Mouse (Mus musculus) activated CD4-positive, CD25-positive, alpha-beta regulatory T cell, adult 4 months (primary cell): ENCODE data around the gene Myof. TPM values are rescaled to one million over a fixed set of nuclear protein-coding genes. Genes with fewer than 3 reads are reported as not detected.

Experiments used
- ATAC-seq: one replicate; pipeline ENCODE4 v1.8.0; 2017
- polyA plus RNA-seq, 2 experiments: library from polyadenylated mRNA; unstranded; fragments of 100-300 nt; shearing (Covaris generic); gene quantifications; one replicate each; pipeline ENCODE4 v1.2.1; 2017

Gene Myof
- polyA plus RNA-seq, 2 experiments from 2014 or later = 0.19 to 0.27 TPM

- ATAC-seq = no peak
Measured at GRCm38 (mm10) chr19:37937092-37937491, 106.3 kb downstream of the Myof start.

DNA sequence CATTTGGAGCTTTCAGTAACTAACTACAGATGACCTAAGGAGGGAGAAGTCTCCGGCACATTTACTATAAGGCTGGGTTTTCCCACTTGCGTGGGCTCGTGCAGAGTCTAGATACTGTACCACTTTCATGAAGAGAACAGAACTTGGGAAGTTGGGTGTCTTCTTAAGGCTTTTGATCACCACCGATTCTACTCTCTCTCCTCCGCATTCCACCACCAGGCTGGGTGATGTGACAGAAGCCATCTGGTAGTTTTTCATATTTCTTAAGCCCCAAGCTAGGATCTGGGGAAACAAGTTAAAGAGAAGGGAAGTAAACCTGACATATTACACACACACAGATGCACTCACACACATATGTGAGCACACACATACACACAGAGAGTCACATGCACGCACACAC is 108.7 kb downstream of the Myof start:
- no peak for ATAC-seq

- no peak for ATAC-seq
Measured at GRCm38 (mm10) chr19:37932198-37932597, 111.2 kb downstream of the Myof start.

GRCm38 (mm10) chr19:37927911-37928310 is 115.5 kb downstream of the Myof start:
- no peak for ATAC-seq

DNA sequence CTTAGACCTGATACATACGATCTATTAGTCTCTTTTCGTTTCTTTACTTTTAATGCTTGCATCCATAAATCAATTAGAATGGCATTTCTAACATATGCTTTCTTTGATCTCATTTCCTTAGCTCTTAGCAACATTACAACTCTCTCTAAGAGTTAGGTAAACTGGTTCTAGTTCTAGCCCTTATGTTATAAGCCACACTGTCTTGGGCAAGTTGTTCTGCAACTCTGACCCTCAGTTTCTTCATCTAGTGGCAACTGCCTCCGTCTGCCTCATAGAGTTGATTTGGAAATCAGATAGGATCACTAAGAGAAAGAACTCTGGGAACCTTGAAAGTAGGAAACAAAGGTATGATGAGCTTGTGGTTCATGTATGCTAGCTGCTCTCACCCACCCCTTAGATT is 118.1 kb downstream of the Myof start:
- no peak for ATAC-seq

- no peak for ATAC-seq
Measured at GRCm38 (mm10) chr19:37924266-37924665, 119.1 kb downstream of the Myof start.

GRCm38 (mm10) chr19:37921098-37921497 is 122.3 kb downstream of the Myof start:
- no peak for ATAC-seq

DNA sequence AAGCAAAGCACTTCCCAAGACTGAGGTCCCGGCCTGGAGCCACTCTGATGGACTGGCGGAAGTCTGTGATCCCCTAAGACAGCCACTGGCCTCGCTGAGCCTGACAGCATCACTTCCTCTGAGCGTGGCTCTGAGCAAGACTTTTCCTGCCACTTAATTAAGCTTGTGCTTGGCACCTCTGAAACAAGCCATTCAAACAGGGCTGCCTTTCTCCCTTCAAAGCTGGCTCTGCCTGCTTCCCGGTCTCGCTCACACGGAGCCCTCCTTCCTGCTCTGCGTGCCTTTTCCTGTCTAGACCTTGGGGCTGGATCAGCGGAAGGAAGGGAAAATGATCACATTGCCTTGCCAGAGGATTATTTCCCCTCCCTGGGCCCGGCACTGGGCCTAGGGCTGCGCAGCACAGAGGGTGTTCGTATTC is 124.9 kb downstream of the Myof start:
- ATAC-seq = no peak

- ATAC-seq = no peak
Measured at GRCm38 (mm10) chr19:37914261-37914660, 129.1 kb downstream of the Myof start.

GRCm38 (mm10) chr19:37912501-37912900 is 130.9 kb downstream of the Myof start:
- ATAC-seq = no peak

GRCm38 (mm10) chr19:37909830-37910261 is 133.5 kb downstream of the Myof start:
- no peak for ATAC-seq

DNA sequence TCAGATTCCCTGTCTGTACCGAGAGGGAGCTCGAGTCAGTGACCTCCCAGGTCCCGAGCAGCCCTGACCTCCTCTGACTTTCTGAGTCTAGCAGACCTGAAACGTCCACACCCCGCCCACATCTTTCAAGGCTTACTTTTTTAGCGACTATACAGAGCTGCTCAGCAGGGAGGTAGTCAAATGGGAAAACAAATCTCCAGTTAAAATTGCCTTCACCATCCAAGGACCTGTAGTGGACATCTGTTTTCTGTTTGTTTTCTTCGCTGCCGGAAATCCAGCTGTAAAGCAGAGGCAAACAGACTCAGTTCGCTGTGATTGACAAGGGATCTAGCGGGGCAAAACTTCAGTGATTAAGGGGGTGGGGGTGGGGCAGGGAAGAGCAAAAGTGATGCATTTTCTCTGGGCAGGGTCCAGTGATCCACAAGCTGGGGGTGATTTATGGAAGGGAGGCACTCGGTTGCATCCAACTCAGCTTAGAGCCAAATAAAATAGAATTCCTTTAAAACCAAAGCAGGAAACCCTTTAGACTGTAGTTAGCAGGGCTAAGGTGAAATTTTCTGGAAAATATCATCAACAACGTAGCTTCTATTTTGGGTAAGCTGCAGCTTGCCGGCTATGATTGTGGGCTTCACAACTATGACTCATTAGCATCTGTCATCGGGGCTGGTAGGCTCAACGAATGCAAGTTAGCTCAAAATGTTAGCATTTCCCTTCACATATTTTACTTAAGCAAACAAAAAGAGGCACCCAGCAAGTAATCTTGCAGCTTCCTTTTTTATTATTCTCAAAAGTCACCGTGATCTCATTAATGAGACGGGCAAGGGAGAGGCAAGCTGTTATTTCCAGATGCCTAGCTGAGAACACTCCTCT is 135.7 kb downstream of the Myof start:
- no peak for ATAC-seq

GRCm38 (mm10) chr19:37906916-37907315 is 136.5 kb downstream of the Myof start:
- no peak for ATAC-seq

GRCm38 (mm10) chr19:37896081-37896480 is 147.3 kb downstream of the Myof start:
- ATAC-seq = no peak

DNA sequence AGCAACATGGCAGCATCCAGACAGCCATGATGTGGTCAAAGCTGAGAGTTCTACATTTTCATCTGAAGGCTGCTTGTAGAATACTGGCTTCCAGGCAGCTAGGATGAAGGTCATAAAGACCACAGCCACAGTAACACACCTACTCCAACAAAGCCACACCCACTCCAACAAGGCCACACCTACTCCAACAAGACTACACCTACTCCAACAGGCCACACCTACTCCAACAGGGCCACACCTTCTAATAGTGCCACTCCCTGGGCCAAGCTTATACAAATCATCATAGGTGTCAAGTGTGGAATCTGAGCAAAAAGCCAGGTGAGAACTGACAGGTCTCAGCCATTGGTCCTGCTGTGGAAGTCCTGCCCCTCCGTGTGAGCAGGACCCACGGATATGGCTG is 152.4 kb downstream of the Myof start:
- ATAC-seq = no peak

DNA sequence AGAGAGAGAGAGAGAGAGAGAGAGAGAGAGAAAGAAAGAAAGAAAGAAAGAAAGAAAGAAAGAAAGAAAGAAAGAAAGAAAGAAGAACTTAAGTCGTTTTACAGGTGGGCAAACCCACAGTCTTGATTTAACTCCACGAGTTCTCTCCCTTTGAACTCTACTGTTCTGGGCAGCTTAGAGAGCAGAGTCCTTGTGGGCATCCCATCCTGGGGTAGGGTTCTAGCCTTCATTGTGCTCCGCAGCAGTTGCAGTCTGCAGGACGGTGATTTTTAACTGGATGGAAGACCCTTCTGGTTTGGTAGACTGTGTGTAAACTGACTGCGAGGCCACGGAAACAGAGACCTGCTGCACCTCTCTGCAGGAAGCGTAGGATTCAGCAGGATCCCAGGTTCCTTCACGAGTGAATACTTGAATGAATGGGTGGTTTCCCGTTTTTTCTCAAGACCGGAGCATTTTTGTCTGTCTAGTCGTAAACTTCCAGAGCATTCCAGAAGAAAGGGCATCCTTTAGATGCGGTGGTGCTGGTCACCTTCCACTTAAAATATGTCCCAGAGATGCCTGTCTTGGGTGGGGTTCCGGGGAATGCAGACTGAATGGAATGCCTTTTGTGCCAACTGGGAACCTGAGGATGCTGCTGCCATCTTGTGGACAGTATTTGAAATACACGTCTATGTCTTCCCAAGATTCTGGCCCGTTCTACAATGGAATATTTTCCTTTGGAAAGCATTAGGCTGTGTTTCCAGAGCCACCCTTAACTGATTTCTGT is 156.8 kb downstream of the Myof start:
- ATAC-seq = no peak

DNA sequence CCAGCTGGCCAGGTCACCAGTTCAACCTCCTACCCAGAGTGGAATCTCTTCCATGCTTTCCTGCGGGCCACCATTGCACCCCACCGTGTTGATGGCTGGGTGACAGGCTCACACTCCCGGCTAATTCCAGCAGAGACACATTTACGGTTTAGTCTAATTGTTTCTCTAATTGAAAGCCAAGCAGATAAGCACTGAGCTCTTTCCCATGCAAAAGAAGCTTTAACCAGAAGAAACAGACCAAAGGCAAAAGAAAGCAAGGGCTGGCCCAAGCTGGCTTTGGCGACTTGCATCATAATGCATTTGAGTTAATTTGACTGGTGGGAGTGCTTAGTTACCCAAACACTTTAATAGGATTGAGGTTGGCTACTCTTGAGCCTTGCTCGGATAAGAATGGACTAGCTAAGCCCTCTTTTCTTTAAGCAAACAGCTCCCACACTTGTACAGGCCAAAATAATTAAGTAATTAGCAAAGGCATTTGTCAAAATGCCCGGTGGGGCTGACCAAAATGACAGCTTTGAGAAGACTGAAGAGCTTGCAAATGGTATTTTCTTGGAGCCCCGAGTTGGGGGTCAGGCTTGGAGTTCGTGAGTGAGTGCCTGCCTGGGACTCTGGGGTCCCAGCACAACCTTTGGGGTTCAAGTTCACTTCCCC is 161.8 kb downstream of the Myof start:
- no peak for ATAC-seq

DNA sequence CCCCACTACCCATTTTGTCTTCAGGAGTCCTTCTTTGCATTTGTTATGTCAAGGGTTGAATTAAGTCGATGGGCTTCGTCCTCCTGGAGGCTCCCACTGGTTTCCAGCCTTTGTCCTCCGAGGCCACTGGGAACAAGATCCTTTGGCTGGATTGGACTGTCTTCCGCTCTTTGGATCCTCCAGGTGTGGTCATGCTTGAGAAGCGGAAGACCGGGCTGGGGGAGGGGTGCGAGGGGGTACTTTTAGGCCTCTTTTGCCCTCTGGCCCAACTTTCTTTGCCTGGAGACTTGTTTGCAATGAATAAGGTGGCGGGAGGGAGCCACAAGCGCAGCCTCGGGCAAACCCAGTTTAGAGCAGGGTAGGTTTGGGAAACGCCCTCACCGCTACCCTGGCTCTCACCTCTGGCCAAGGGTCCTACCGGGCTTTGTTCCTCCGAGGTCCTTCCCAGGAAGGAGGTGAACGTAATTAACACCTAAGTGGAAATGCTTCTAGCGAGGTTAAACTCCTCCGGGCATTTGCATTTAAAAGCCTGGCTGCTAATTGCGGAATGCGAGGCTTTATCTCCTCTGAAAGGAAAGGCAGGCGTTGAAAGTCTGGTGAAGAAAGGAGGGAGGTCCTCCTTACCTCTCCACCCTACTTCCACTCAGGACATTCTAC is 165.7 kb downstream of the Myof start:
- ATAC-seq = no peak

DNA sequence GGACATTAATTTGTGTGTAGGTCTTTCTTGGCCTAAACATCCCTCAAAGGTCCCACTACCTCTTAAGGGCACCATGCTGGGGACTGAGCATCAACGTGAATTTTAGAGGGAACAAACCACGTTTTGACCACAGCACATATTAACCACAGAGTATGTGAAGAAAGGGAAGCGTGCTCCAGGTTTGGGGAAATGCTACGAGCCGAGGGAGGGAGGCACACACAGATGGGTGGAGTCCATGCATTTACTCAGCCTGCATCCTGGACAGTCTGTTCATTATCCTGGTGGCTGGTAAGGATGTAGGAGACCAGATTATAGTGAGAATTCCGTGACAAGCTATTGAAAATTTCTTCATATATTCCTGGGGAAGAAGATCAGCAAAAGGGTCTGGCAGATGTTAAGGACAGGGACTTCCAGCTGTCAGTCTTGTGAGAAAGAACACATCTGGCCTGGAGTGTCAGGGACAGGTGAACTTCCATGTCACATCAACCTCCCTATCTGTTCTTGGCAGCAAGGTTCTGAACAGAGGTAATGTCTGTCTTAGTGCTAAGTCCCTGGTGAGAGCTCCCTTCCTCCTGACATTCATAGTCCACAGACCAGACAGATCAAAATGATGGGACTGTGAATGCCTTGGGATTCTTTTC is 166.7 kb downstream of the Myof start:
- ATAC-seq = no peak

GRCm38 (mm10) chr19:37873499-37873898 is 169.9 kb downstream of the Myof start:
- ATAC-seq = no peak

- ATAC-seq = no peak
Measured at GRCm38 (mm10) chr19:37867592-37867991, 175.8 kb downstream of the Myof start.

- no peak for ATAC-seq
Measured at GRCm38 (mm10) chr19:37866994-37867393, 176.4 kb downstream of the Myof start.
